Mouse (Mus musculus) intestine, embryonic 16.5 days (tissue): ENCODE measurements around the gene Fyttd1. TPM values are rescaled to one million over a fixed set of nuclear protein-coding genes. Genes with fewer than 3 reads are reported as not detected.
"Not testable (repeated sequence)": the region's sequence is repeated elsewhere in the genome, so short reads cannot be mapped to it uniquely, and the experiment has no call there.

Experiments used
- ATAC-seq: fragments of 200-750 bp; cut with Nextera tagmentation; 2 replicates; pipeline ENCODE4 v1.8.0; 2017; ENCODE audit warnings: moderate TSS enrichment, moderate library complexity
- H3K27ac ChIP-seq: fragments of 300-500 bp; sonication (generic); 2 replicates; pipeline ENCODE4 v1.5.1; 2014; ENCODE audit warnings: mild to moderate bottlenecking, low read length
- H3K27me3 ChIP-seq: fragments of 300-500 bp; sonication (generic); replicated peaks from 2 replicates; pipeline ENCODE4 v1.6.1; 2014; ENCODE audit warnings: low read length, control low read depth, mixed read lengths; ENCODE audit not compliant: control insufficient read depth, insufficient read depth
- H3K36me3 ChIP-seq: fragments of 300-500 bp; sonication (generic); 2 replicates; pipeline ENCODE4 v1.6.1; 2014; ENCODE audit warnings: low read length, control low read depth; ENCODE audit not compliant: control insufficient read depth, insufficient read depth
- H3K4me1 ChIP-seq: fragments of 300-500 bp; sonication (generic); 2 replicates; pipeline ENCODE4 v1.6.1; 2014; ENCODE audit warnings: low read length, control low read depth, mixed read lengths; ENCODE audit not compliant: control insufficient read depth, insufficient read depth
- H3K4me2 ChIP-seq: fragments of 300-500 bp; sonication (generic); 2 replicates; pipeline ENCODE4 v1.6.1; 2014; ENCODE audit warnings: low read depth, low read length, control low read depth
- H3K4me3 ChIP-seq: fragments of 300-500 bp; sonication (generic); 2 replicates; pipeline ENCODE4 v1.5.1; 2014; ENCODE audit warnings: mild to moderate bottlenecking, low read length
- H3K9ac ChIP-seq: fragments of 300-500 bp; sonication (generic); 2 replicates; pipeline ENCODE4 v1.6.1; 2014; ENCODE audit warnings: low read depth, low read length
- H3K9me3 ChIP-seq: fragments of 300-500 bp; sonication (generic); 2 replicates; pipeline ENCODE4 v1.6.1; 2016; ENCODE audit warnings: low read length, control low read depth; ENCODE audit not compliant: control insufficient read depth
- WGBS: fragments of 180-500 bp; shearing (Covaris S2); extraction: QIAGEN DNeasy Blood & Tissue Kit; methylation state at CpG from one replicate; pipeline ENCODE4 v1.1.7; 2014; 5-methylcytosine and 5-hydroxymethylcytosine counted together
- polyA plus RNA-seq: library from polyadenylated mRNA; unstranded; fragments of >200 nt; fragmentation: Nextera tagmentation; extraction: Ambion mirVana; gene quantifications from 2 replicates; pipeline ENCODE4 v1.2.1, GENCODE M21; 2015

The Fyttd1 gene
- polyA plus RNA-seq, 1 experiment from 2014 or later: 72.3 TPM

DNA sequence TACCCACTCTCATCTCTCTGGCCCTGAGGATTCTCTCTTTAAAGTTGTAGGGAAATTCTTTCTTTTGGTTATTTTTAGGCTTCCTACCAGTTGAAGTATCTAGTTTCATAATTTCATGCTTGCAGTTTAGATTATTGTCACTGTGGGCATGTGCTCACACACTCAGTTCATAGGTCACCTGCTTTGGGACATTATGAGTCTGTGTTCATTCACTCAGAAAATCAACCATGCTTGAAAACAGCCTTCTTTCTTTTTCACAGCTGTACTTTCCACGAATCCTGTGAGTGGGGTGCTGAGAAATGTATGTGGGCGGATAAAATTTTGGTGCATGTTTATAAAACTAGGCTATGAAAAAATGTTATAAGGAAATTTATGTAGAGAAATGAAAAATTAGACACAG is 57.2 kb downstream of the Fyttd1 start:
- H3K4me1 ChIP-seq: peaks cover 3% of the 10 kb centered on the region; the same call in 1 of the 2 replicates
- no peak for ATAC-seq
- H3K27me3 ChIP-seq: no peaks in the 10 kb centered on the region
- H3K36me3 ChIP-seq: no peaks in the 10 kb centered on the region
- H3K27ac ChIP-seq: no peak overlapping the region
- 73% methylated on average over 2 of the region's 2 CpGs for WGBS
- H3K4me3 ChIP-seq: no peak overlapping the region
- H3K9me3 ChIP-seq: no peaks in the 10 kb centered on the region
- H3K4me2 ChIP-seq: no peak overlapping the region
- no peak overlapping the region for H3K9ac ChIP-seq

DNA sequence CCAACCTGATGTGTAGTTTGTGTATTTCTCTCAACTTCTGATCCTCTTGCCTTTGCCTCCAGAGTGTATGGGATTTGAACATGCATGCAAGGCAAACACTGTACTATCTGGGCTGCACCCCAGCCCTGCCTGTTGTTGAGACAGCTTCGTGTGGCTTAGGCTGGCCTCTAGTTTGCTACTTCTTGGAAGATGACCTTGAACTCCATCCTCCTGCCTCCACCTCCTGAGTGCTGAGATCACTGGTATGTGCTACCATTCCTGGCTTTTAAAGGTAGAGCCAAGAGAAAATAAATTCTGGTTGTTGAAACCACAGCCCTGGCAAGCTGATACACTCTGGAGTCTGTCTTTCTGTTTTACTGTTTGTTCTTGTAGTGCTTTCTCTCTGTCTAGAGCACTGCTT is 57.8 kb downstream of the Fyttd1 start:
- H3K27ac ChIP-seq: no peak overlapping the region
- no peak overlapping the region for H3K4me3 ChIP-seq
- 52% methylated on average over 1 of the region's 1 CpGs for WGBS

DNA sequence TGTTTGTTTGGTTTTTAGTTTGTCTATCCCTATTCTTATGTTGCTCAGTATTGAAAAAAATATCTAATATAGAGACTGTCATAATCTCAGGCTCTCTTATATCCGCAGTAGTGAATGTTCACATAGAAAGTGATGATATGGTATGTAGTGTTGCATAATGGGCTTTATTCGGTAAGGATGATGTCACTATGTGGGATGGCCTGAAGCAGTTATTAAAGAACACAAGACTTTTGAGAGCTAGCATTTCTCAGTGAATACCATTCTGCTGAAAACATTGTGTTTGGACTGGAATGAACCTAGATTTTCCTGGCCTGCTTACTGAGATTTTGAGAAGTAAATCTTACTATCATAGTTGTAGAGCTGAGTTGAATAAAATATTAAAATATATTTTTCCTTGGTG is 60.1 kb downstream of the Fyttd1 start:
- no peaks in the 10 kb centered on the region for H3K9me3 ChIP-seq
- H3K9ac ChIP-seq: no peak overlapping the region
- no peak overlapping the region for H3K4me3 ChIP-seq
- no peaks in the 10 kb centered on the region for H3K36me3 ChIP-seq
- WGBS: 80% methylated on average over 2 of the region's 2 CpGs
- H3K4me1 ChIP-seq: peaks cover 3% of the 10 kb centered on the region; the same call in 1 of the 2 replicates
- no peak overlapping the region for H3K4me2 ChIP-seq
- H3K27me3 ChIP-seq: no peaks in the 10 kb centered on the region
- H3K27ac ChIP-seq: no peak overlapping the region
- ATAC-seq: no peak

More for the DNA sequence above, 57.8 kb downstream of the Fyttd1 start:
- Histone ChIP-seq H3K9me3 (no peaks in the 10 kb centered on the region), H3K9ac (no peak overlapping the region), H3K4me2 (no peak overlapping the region), H3K36me3 (no peaks in the 10 kb centered on the region), H3K27me3 (no peaks in the 10 kb centered on the region), H3K4me1 (peaks cover 3% of the 10 kb centered on the region; the same call in 1 of the 2 replicates)
- no peak for ATAC-seq

DNA sequence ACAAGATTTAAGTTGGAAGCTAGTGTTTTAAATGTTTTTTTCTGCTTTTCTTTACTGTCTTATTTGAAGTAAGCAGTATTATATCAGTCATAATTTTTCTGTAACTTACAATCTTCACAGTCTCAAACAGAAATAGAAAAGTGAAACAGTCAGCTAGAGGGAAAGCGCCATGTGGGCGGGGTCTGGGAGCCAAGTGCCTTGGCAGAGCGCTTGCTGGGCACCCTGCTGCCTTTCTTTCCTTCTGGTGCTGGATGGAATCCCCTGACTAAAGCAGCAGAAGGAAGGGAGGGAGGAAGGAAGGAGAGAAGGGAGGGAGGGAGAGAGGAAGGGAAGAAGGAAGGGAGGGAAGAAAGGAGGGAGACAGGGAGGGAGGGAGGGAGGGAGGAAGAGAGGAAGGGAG is 62.0 kb downstream of the Fyttd1 start:
- H3K27me3 ChIP-seq, H3K4me3 ChIP-seq, ATAC-seq, H3K9me3 ChIP-seq, H3K36me3 ChIP-seq, H3K4me1 ChIP-seq, H3K27ac ChIP-seq, H3K4me2 ChIP-seq, H3K9ac ChIP-seq: not testable (repeated sequence)
- whole genome bisulfite sequencing: 46% methylated on average over 3 of the region's 3 CpGs

DNA sequence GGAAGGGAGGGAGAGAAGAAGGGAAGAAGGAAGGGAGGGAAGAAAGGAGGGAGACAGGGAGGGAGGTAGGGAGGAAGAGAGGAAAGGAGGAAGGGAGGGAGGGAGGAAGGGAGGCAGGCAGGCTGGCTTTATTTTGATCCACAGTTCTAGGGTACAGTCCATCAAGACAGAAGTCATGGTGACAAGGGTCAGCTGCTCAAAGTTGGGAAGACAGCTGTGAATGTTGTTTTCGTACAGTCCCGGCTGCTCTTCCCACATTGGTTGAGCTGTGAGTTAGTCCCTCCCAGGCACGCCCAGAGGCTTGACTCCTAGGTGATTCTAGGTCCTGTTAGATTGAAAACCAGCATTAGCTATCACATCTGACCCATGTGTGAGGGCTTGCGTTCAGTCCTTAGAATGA is 62.4 kb downstream of the Fyttd1 start:
- not testable (repeated sequence) for H3K4me3 ChIP-seq, ATAC-seq, H3K4me1 ChIP-seq, H3K4me2 ChIP-seq, H3K9ac ChIP-seq, H3K36me3 ChIP-seq, H3K9me3 ChIP-seq, H3K27ac ChIP-seq, H3K27me3 ChIP-seq
- WGBS: 83% methylated on average over 4 of the region's 4 CpGs

DNA sequence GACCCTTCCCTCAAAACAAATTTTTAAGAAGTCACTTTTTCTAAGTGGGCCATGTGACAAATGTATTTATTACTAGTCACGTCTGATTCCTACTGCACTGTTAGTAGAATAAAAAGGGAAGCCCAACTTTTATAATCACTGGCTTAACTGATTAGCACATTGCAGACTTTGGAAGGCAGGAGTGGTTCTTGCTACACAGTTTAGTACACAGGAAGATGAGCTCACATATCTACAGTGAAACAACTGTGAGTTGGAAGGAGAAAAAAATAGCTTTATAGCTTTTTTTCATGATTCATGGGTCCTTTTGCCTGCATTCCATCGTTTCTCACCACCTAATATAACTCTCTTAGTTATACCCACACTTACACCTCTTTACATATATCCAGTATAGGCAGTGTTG is 63.9 kb downstream of the Fyttd1 start:
- ATAC-seq, H3K9ac ChIP-seq, H3K4me2 ChIP-seq, H3K4me1 ChIP-seq, H3K9me3 ChIP-seq, H3K27ac ChIP-seq, H3K4me3 ChIP-seq, H3K36me3 ChIP-seq, H3K27me3 ChIP-seq: not testable (repeated sequence)
- 86% methylated on average over 2 of the region's 2 CpGs for WGBS

DNA sequence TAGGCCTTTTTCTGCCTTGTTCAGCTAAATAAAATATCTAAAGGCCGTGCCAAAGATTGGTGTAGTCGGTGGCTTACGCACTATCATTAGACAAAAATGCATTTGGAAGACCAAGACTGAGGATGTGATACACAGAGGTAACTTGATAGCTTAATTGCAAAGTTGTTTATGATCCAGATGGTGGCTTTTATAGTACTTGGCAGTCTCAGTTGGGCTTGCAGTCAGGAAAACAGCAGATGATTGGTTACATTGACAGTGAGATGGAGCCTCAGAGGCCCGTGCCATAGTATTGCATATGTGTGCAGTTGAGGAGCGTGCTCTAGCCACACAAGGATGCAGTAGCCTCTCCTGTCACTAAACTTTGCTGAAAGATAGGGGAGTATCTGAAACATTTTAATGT is 65.4 kb downstream of the Fyttd1 start:
- Histone ChIP-seq H3K36me3 (no peaks in the 10 kb centered on the region), H3K4me3 (no peak overlapping the region), H3K27ac (no peak overlapping the region), H3K4me2 (no peak overlapping the region), H3K9ac (no peak overlapping the region), H3K4me1 (no peaks in the 10 kb centered on the region), H3K9me3 (no peaks in the 10 kb centered on the region), H3K27me3 (no peaks in the 10 kb centered on the region)
- 73% methylated on average over 5 of the region's 5 CpGs for WGBS
- ATAC-seq: no peak

DNA sequence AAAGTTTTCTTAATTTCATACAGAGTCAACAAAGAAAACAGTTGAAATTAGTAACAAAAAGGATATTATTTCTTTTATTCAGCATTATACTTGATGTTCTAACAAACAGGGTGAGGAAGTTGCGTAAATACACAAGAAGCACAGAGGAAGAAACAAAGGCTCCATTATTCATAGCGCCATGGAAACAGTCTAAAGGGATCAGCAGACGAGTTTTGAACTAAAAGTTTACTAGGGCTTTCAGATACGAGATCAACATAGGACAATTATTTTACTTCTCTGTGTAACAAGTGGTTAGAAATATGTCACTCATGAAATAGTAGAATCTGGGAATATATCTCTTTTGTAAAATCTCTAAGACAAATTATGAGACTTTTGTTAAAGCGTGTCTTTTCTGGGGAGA is 68.1 kb downstream of the Fyttd1 start:
- Histone ChIP-seq H3K4me1 (no peaks in the 10 kb centered on the region), H3K4me2 (no peak overlapping the region), H3K27me3 (no peaks in the 10 kb centered on the region), H3K36me3 (no peaks in the 10 kb centered on the region), H3K9me3 (no peaks in the 10 kb centered on the region), H3K27ac (no peak overlapping the region), H3K9ac (no peak overlapping the region), H3K4me3 (no peak overlapping the region)
- no peak for ATAC-seq
- WGBS: 73% methylated on average over 5 of the region's 5 CpGs

DNA sequence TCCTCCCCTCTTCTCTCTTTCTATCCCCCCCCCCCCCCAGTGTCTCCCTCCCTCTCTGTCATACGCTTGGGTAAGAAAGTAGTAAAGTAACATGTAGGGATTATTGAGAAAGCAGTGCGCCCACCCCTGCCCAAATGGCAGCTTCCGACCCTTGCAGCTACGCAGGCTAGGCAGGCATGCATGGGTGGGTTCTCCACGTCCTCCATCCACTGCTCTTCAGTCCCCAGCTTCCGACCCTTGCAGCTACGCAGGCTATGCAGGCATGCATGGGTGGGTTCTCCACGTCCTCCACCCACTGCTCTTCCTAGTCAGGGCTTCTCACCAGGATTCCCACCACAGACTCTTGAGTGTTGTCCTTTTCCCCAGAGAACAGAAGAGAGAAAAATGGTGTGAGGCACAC is 70.7 kb downstream of the Fyttd1 start:
- no peak for ATAC-seq
- no peak overlapping the region for H3K9ac ChIP-seq
- 80% methylated on average over 8 of the region's 8 CpGs for WGBS

DNA sequence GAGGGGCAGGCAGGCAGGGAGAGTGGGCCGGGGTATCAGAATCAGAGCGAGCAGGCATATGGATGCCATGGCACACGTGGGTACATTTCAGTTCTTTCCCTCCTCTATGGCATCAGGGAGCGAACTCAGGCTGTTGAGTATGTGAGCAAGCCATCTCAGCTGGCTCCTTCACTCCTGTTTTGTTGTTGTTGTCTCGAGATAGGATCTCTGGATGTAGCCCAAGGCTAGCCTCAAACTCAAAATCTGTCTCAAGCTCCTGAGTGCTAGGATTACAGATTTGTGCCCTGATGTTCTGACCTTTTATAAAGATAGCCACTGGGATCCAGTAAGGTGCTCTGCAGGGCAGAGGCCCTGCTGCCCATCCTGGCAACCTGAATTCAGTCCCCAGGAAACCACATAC is 71.4 kb downstream of the Fyttd1 start:
- Histone ChIP-seq H3K9ac (no peak overlapping the region), H3K27ac (no peak overlapping the region), H3K4me3 (no peak overlapping the region), H3K9me3 (no peaks in the 10 kb centered on the region), H3K4me2 (no peak overlapping the region), H3K36me3 (no peaks in the 10 kb centered on the region), H3K4me1 (no peaks in the 10 kb centered on the region), H3K27me3 (no peaks in the 10 kb centered on the region)
- ATAC-seq: no peak
- 83% methylated on average over 5 of the region's 5 CpGs for WGBS

More for the DNA sequence above, 70.7 kb downstream of the Fyttd1 start:
- H3K9me3 ChIP-seq: no peaks in the 10 kb centered on the region
- no peak overlapping the region for H3K27ac ChIP-seq
- H3K4me2 ChIP-seq: no peak overlapping the region
- H3K36me3 ChIP-seq: no peaks in the 10 kb centered on the region
- H3K27me3 ChIP-seq: no peaks in the 10 kb centered on the region
- no peaks in the 10 kb centered on the region for H3K4me1 ChIP-seq
- no peak overlapping the region for H3K4me3 ChIP-seq
